Mouse (Mus musculus) olfactory bulb, adult 2 months (tissue): ENCODE data around the gene Tgif2. TPM values are rescaled to one million over a fixed set of nuclear protein-coding genes. Genes with fewer than 3 reads are reported as not detected.
"Not testable (repeated sequence)": the region's sequence is repeated elsewhere in the genome, so short reads cannot be mapped to it uniquely, and the experiment has no call there.

Experiments
- H3K27ac ChIP-seq: fragments of 200-500 bp; 2 replicates; pipeline ENCODE4 v1.5.1; 2012; ENCODE audit warnings: low read depth, low read length; ENCODE audit not compliant: insufficient read depth
- H3K4me1 ChIP-seq: fragments of 200-500 bp; 2 replicates; pipeline ENCODE4 v1.6.1; 2012; ENCODE audit warnings: low read length; ENCODE audit not compliant: control insufficient read depth, insufficient read depth
- H3K4me3 ChIP-seq: fragments of 200-500 bp; 2 replicates; pipeline ENCODE4 v1.5.1; 2012; ENCODE audit warnings: mild to moderate bottlenecking, low read depth, low read length, moderate library complexity; ENCODE audit not compliant: insufficient read depth
- CTCF ChIP-seq: fragments of 200-500 bp; IDR thresholded peaks from 2 replicates; pipeline ENCODE4 v1.5.1; 2012; ENCODE audit warnings: low read depth, mild to moderate bottlenecking, low read length, moderate library complexity; ENCODE audit not compliant: insufficient read depth
- POLR2A ChIP-seq: fragments of 200-500 bp; IDR thresholded peaks from 2 replicates; pipeline ENCODE4 v1.6.1; 2012; ENCODE audit warnings: mild to moderate bottlenecking, low read depth, low read length, moderate library complexity; ENCODE audit not compliant: insufficient read depth
- WGBS: fragments of 180-500 bp; shearing (Covaris S2); methylation state at CpG from one replicate; pipeline ENCODE4 v1.1.7; 2018; 5-methylcytosine and 5-hydroxymethylcytosine counted together
- polyA plus RNA-seq: library from polyadenylated mRNA; stranded (reverse); fragments of >200 nt; gene quantifications from 2 replicates; pipeline ENCODE4 v1.2.4, GENCODE M21; 2012; ENCODE audit warnings: low replicate concordance; ENCODE audit not compliant: missing spikeins, insufficient read depth, insufficient read length

Gene Tgif2
- polyA plus RNA-seq, 1 experiment: not detected

DNA sequence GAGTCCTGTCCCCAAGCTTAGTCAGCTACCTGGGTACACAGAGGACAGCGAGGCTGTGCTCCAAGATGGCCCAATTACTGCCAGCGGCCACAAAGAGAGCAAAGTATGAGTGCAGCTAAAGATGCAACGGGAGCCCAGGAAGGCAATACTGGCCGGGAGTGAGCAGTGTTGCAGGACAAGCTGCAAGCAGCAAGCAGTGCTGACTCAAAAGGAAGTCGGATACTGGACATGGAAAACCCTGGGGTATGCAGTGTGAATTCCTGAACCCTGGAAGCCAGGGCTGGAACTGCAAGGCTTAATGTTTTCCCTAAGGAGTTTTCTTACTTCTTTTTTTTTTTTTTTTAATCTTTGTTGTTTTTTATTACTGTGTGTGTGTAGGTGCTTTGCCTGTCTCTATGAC is 28.3 kb upstream of the Tgif2 start:
- no peak for TF ChIP-seq POLR2A
- TF ChIP-seq CTCF: no peak
- 77% methylated on average over 5 of the region's 5 CpGs for WGBS
- Histone ChIP-seq H3K27ac (no peak overlapping the region), H3K4me3 (no peak overlapping the region), H3K4me1 (no peaks in the 10 kb centered on the region)

DNA sequence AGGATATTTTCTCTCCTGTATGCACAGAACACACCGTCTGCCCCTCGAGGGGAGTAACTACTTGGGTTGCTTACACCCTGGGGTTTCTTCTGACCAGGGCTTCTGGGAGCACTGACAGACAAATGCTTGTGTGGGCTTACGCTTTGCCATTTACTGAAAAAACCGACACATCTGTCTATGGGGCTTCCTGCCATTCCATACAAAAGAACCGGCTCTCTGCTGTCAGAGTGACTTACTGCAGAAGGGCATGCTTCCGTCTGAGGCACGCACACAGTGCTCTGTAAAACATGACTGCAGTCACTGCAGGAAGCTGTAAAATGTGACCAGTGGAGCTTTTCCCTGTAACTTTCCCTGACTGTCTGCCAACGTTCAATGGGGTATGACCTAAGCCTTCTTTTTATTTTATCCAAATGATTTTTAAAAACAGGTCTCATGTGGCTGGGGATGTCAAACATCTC is 25.4 kb upstream of the Tgif2 start:
- WGBS: 41% methylated on average over 8 of the region's 8 CpGs
- Histone ChIP-seq H3K4me3 (no peak overlapping the region), H3K27ac (no peak overlapping the region), H3K4me1 (no peaks in the 10 kb centered on the region)
- TF ChIP-seq CTCF (no peak), POLR2A (no peak)

DNA sequence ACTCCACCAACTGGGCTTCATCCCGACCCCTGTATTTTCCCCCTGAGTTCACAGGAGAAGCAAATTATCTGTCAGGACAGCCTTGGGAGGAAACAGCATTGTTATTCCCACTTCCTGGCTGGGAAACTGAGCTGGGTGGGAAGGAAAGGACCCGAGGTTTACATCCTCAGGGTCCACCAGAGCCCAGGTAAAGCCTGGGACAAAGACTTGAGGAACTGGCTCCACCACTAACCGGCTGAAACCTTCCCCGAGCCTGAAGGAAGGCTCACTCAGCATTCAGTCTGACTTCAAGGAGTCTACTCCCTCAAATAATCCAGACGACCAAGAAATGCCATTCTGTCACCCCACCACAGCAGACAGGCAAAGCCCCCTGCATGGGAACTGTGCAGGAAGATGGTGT is 24.9 kb upstream of the Tgif2 start:
- no peak for TF ChIP-seq CTCF
- no peak for TF ChIP-seq POLR2A
- Histone ChIP-seq H3K27ac (no peak overlapping the region), H3K4me3 (no peak overlapping the region), H3K4me1 (no peaks in the 10 kb centered on the region)
- WGBS: 67% methylated on average over 5 of the region's 5 CpGs

DNA sequence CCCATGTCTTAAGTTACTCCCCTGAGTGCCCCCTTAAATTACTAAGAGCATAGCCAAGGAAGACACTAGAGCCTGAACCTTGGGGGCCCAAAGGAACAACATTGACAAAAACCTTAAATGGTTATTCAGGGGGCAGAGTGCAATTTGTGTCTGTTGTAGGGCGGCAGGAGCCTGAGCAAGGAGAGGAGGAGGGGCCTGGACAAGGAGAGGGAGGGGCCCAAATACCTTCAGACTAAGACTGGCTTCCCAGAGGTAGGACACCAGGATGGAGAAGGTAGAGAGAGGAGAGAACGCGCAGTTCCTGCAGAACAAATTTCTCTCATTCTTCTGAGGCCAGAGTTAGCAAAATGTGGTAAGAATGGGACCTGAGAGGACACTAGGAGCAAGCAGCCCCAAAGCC is 24.4 kb upstream of the Tgif2 start:
- Histone ChIP-seq H3K4me3 (no peak overlapping the region), H3K4me1 (no peaks in the 10 kb centered on the region), H3K27ac (no peak overlapping the region)
- WGBS: 82% methylated on average over 3 of the region's 3 CpGs
- no peak for TF ChIP-seq POLR2A

DNA sequence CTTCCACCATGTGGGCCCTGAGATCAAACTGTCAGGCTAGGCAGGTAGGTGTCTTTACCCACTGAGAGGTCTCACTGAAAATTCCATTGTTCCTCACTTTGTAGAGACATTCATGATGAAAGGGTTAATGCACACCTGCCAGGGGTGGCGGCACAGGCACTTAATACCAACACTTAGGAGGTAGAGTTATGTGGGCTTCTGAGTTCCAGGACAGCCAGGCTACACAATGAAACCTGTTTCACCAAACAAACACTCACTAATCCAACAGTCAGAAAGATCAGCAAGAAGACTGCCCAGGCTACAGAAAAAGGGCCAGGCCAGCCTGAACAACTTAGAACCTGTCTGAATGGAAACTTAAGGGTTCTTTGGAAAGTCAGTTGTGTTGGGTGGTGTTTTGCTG is 23.7 kb upstream of the Tgif2 start:
- no peaks in the 10 kb centered on the region for H3K4me1 ChIP-seq
- 79% methylated on average over 1 of the region's 1 CpGs for WGBS
- no peak overlapping the region for H3K27ac ChIP-seq
- no peak for TF ChIP-seq CTCF
- no peak for TF ChIP-seq POLR2A
- H3K4me3 ChIP-seq: no peak overlapping the region

DNA sequence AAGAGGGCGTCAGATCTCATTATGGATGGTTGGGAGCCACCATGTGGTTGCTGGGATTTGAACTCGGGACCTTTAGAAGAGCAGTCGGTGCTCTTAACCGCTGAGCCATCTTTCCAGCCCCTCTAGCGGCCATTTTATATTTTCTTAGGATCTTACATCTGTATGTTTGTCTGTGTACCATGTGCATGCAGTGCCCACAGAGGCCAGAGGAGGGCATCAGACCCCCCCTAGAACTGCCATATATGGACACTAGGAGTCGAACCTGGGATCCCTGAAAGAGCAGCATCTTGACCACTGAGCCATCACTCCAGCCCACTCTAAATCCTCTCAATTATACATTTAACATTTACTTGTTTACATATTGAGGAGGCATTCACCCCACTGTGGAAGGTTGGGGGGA is 14.7 kb upstream of the Tgif2 start:
- not testable (repeated sequence) for H3K4me1 ChIP-seq, H3K27ac ChIP-seq, H3K4me3 ChIP-seq
- 88% methylated on average over 6 of the region's 6 CpGs for WGBS

DNA sequence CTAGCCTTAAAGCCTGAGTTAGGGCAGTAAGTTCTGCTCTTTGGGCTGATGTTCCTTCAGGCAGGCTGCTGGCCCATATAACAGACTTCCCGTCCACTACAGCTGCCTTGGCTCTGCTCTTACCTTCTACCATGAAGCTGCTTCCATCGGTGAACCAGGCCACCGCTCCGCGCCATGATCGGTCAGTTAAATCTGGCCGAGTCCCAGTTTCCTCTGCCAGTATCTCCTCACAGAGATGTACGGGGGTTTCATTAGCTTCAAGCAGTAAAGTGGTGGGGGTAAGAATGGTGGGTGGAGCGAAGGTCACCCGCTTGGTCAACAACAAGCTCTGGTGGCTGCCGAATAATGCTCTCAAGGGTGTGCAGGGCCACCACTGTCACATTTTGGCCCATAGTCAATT is 5.5 kb upstream of the Tgif2 start:
- TF ChIP-seq CTCF (no peak), POLR2A (no peak)
- Histone ChIP-seq H3K27ac (no peak overlapping the region), H3K4me3 (no peak overlapping the region), H3K4me1 (no peaks in the 10 kb centered on the region)
- WGBS: 99% methylated on average over 11 of the region's 11 CpGs

DNA sequence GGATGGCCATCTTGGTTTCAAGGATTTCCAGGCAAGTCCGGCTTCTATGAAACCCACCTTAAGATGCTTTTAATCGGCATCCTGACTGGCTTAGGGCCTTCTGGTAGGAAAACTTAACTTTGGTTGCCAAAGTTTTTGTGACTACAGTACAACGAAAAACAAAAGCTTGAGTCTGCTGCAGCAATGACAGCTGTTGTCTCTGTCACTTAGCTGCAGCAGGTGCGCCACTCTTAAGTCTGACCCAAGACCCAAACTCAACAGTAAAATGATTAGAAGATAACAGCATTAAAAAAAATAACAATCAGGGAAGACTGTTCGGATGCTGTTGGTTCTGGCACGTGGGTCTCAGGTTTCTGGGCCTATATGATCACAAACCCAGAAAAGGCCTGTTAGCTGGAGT is 968 bp upstream of the Tgif2 start:
- 86% methylated on average over 6 of the region's 6 CpGs for WGBS

DNA sequence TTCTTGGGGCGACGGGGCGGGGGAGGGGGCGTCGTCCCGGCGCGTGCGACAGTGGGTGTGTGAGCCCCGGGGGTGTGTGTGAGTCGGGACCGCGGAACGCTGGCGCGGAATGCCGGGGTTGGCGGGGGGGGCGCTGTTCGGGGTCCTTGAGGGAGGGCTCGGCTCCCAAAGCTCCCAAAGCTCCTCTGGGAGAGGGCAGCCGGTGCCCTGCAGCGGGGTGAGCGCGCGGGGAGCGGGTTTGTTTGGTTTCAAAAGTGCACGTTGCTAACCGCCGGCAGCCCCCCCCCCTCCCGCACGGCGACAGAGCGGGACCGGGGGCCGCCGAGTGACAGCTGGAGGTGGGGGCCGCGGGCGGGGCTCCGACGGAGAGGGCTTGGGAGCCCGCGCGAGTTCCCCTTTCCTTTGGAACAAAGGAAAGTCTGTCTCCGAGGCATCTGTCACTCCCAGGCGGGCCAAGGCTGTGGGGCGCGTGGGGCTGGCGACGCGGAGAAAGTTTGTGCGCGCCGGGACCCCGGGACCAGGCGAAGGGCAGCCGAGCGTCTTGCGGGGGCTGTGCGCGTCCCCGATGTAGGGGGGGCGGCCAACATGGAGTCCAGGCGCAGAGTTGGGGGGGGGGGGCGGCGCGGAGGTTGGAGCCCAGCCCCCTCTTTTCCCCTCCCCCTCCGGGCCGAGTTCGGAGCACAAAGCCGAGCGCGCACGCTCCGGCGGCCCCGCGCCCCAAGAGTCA is 657 bp downstream of the Tgif2 start:
- H3K27ac ChIP-seq: no peak overlapping the region
- peak overlapping the region; percentile 45 for H3K4me3 ChIP-seq
- TF ChIP-seq POLR2A (no peak), CTCF (no peak)
- WGBS: under 1% methylated on average over 75 of the region's 79 CpGs
- H3K4me1 ChIP-seq: peaks cover 35% of the 10 kb centered on the region

More for the DNA sequence above, 968 bp upstream of the Tgif2 start:
- TF ChIP-seq POLR2A (no peak), CTCF (no peak)
- H3K27ac ChIP-seq: no peak overlapping the region
- peaks cover 32% of the 10 kb centered on the region for H3K4me1 ChIP-seq
- no peak overlapping the region for H3K4me3 ChIP-seq
